Mouse (Mus musculus) erythroblast, embryonic 14.5 days (primary cell): ENCODE measurements around the gene Usp48.

Source experiments
- GATA1 ChIP-seq: IDR thresholded peaks from 2 replicates; pipeline ENCODE4 v1.6.1; 2012; ENCODE audit warnings: low read length, inconsistent platforms, mixed read lengths
- TAL1 ChIP-seq: IDR thresholded peaks from 3 replicates; pipeline ENCODE4 v1.6.1; 2012; ENCODE audit warnings: low read length, inconsistent platforms, mixed read lengths

- TF ChIP-seq GATA1 (no peak), TAL1 (no peak)
These were observed 57.4 kb downstream of the Usp48 start for GRCm38 (mm10) chr4:137650912-137651311.
